Mouse (Mus musculus) myocyte (in vitro differentiated cells): Measurements from ENCODE around the gene Lpcat1. TPM values are rescaled to one million over a fixed set of nuclear protein-coding genes. Genes with fewer than 3 reads are reported as not detected.
A peak's percentile ranks its signal among the peaks of the same experiment; 100 is the strongest.

Experiments used
- H3K27me3 ChIP-seq: one replicate; pipeline ENCODE4 v1.6.1; 2011; ENCODE audit not compliant: control insufficient read depth, insufficient read depth, insufficient read length
- H3K36me3 ChIP-seq: one replicate; pipeline ENCODE4 v1.6.1; 2011; ENCODE audit not compliant: control insufficient read depth, insufficient read depth
- H3K4me2 ChIP-seq: one replicate; pipeline ENCODE4 v1.6.1; 2011; ENCODE audit warnings: low read depth, control low read depth
- H3K4me3 ChIP-seq: one replicate; pipeline ENCODE4 v1.5.1; 2011; ENCODE audit warnings: mild to moderate bottlenecking, control low read depth, moderate library complexity
- H3K79me2 ChIP-seq: one replicate; pipeline ENCODE4 v1.6.1; 2011; ENCODE audit not compliant: control insufficient read depth, insufficient read depth
- H3ac ChIP-seq: one replicate; pipeline ENCODE4 v1.6.1; 2011; ENCODE audit not compliant: control insufficient read depth, insufficient read length
- CEBPB ChIP-seq: IDR thresholded peaks from 2 replicates; pipeline ENCODE4 v1.6.1; 2011; ENCODE audit warnings: mild to moderate bottlenecking, moderate library complexity; ENCODE audit not compliant: poor library complexity, insufficient read depth, severe bottlenecking
- E2F4 ChIP-seq: IDR thresholded peaks from one replicate; pipeline ENCODE4 v1.6.1; 2011; ENCODE audit warnings: mild to moderate bottlenecking, control low read depth, moderate library complexity; ENCODE audit not compliant: insufficient read depth
- MAX ChIP-seq: IDR thresholded peaks from one replicate; pipeline ENCODE4 v1.6.1; 2011; ENCODE audit warnings: low read depth, mild to moderate bottlenecking, control low read depth
- MYOD1 ChIP-seq, 3 experiments: IDR thresholded peaks; one replicate each; pipeline ENCODE4 v1.6.1; 2011; ENCODE audit warnings: control low read depth in 2 of 3, low read depth in 2 of 3, mild to moderate bottlenecking in 2 of 3, moderate library complexity in 1 of 3; ENCODE audit not compliant: insufficient read length in 2 of 3, control insufficient read depth in 1 of 3
- MYOG ChIP-seq, 3 experiments: IDR thresholded peaks; one replicate each; pipeline ENCODE4 v1.6.1; 2011; ENCODE audit warnings: control low read depth in 2 of 3, low read depth in 2 of 3, mild to moderate bottlenecking in 2 of 3; ENCODE audit not compliant: insufficient read length in 2 of 3, control insufficient read depth in 1 of 3, insufficient read depth in 1 of 3
- POLR2A ChIP-seq: IDR thresholded peaks from one replicate; pipeline ENCODE4 v1.6.1; 2011; ENCODE audit warnings: low read depth, mild to moderate bottlenecking, control low read depth, moderate library complexity; ENCODE audit not compliant: insufficient read length
- POLR2AphosphoS2 ChIP-seq: IDR thresholded peaks from one replicate; pipeline ENCODE4 v1.6.1; 2011; ENCODE audit warnings: low read depth, control low read depth; ENCODE audit not compliant: insufficient read length
- REST ChIP-seq: IDR thresholded peaks from one replicate; pipeline ENCODE4 v1.6.1; 2011; ENCODE audit warnings: mild to moderate bottlenecking, control low read depth, moderate library complexity; ENCODE audit not compliant: insufficient read depth, insufficient read length
- SRF ChIP-seq: IDR thresholded peaks from one replicate; pipeline ENCODE4 v1.6.1; 2011; ENCODE audit warnings: low read depth; ENCODE audit not compliant: control insufficient read depth, insufficient read length
- TCF12 ChIP-seq: IDR thresholded peaks from one replicate; pipeline ENCODE4 v1.6.1; 2011; ENCODE audit warnings: mild to moderate bottlenecking, control low read depth; ENCODE audit not compliant: poor library complexity, insufficient read depth, severe bottlenecking
- TCF3 ChIP-seq: IDR thresholded peaks from one replicate; pipeline ENCODE4 v1.6.1; 2011; ENCODE audit warnings: low read depth, control low read depth; ENCODE audit not compliant: insufficient read length
- USF1 ChIP-seq: IDR thresholded peaks from one replicate; pipeline ENCODE4 v1.6.1; 2011; ENCODE audit warnings: low read depth, mild to moderate bottlenecking, control low read depth, moderate library complexity
- polyA plus RNA-seq: library from polyadenylated mRNA; unstranded; fragments of >200 nt; fragmentation: generic; extraction: Trizol; gene quantifications from one replicate; pipeline ENCODE4 v1.2.1, GENCODE M21; 2012; ENCODE audit warnings: missing spikeins

Lpcat1 gene
- polyA plus RNA-seq, 1 experiment, result 10.1 TPM

GRCm38 (mm10) chr13:73490564-73491170 is 23.7 kb downstream of the Lpcat1 start:
- TF ChIP-seq POLR2A (no peak), MYOG (IDR thresholded peaks at IDR 0.05; ENCODE audit: control insufficient read depth in 1 of 3, insufficient read depth in 1 of 3, insufficient read length in 2 of 3, low read depth in 2 of 3) (peak in 1 of 3 experiments; percentile 19), MAX (no peak)
- Histone ChIP-seq H3K4me2 (no peak overlapping the region), H3K4me3 (no peak overlapping the region), H3ac (no peak overlapping the region), H3K27me3 (no peaks in the 10 kb centered on the region), H3K79me2 (no peaks in the 10 kb centered on the region), H3K36me3 (peaks cover 9% of the 10 kb centered on the region)

- H3ac ChIP-seq, result no peak overlapping the region
- no peak overlapping the region for H3K4me3 ChIP-seq
- H3K4me2 ChIP-seq, result no peak overlapping the region
- H3K36me3 ChIP-seq, result no peaks in the 10 kb centered on the region
- no peak for TF ChIP-seq USF1
- TF ChIP-seq E2F4, result no peak
- no peak for TF ChIP-seq POLR2AphosphoS2
- no peak for TF ChIP-seq SRF
- TF ChIP-seq TCF12, result no peak
- TF ChIP-seq TCF3, result no peak
- TF ChIP-seq MYOD1 (IDR thresholded peaks at IDR 0.05; ENCODE audit: control insufficient read depth in 1 of 3, insufficient read length in 2 of 3, low read depth in 2 of 3), result no peak
- no peak for TF ChIP-seq MAX
- no peak for TF ChIP-seq POLR2A
- TF ChIP-seq CEBPB, result no peak
- no peak for TF ChIP-seq MYOG (IDR thresholded peaks at IDR 0.05; ENCODE audit: control insufficient read depth in 1 of 3, insufficient read depth in 1 of 3, insufficient read length in 2 of 3, low read depth in 2 of 3)
- TF ChIP-seq REST, result no peak
- no peaks in the 10 kb centered on the region for H3K79me2 ChIP-seq
- no peaks in the 10 kb centered on the region for H3K27me3 ChIP-seq
Observed at GRCm38 (mm10) chr13:73493183-73493582, 26.2 kb downstream of the Lpcat1 start.

GRCm38 (mm10) chr13:73494528-73494927 is 27.5 kb downstream of the Lpcat1 start:
- H3K4me2 ChIP-seq, result no peak overlapping the region
- H3K36me3 ChIP-seq, result no peaks in the 10 kb centered on the region
- TF ChIP-seq MAX (no peak), CEBPB (no peak), REST (no peak), MYOD1 (IDR thresholded peaks at IDR 0.05; ENCODE audit: control insufficient read depth in 1 of 3, insufficient read length in 2 of 3, low read depth in 2 of 3) (no peak), SRF (no peak), POLR2A (no peak), TCF3 (no peak), MYOG (IDR thresholded peaks at IDR 0.05; ENCODE audit: control insufficient read depth in 1 of 3, insufficient read depth in 1 of 3, insufficient read length in 2 of 3, low read depth in 2 of 3) (no peak), E2F4 (no peak), POLR2AphosphoS2 (no peak), TCF12 (no peak), USF1 (no peak)
- no peak overlapping the region for H3ac ChIP-seq
- no peaks in the 10 kb centered on the region for H3K79me2 ChIP-seq
- H3K27me3 ChIP-seq, result no peaks in the 10 kb centered on the region
- no peak overlapping the region for H3K4me3 ChIP-seq

GRCm38 (mm10) chr13:73496137-73496536 is 29.1 kb downstream of the Lpcat1 start:
- no peak overlapping the region for H3K4me2 ChIP-seq
- no peak overlapping the region for H3K4me3 ChIP-seq
- no peaks in the 10 kb centered on the region for H3K36me3 ChIP-seq
- no peaks in the 10 kb centered on the region for H3K27me3 ChIP-seq
- TF ChIP-seq MYOD1 (IDR thresholded peaks at IDR 0.05; ENCODE audit: control insufficient read depth in 1 of 3, insufficient read length in 2 of 3, low read depth in 2 of 3), result no peak
- no peaks in the 10 kb centered on the region for H3K79me2 ChIP-seq
- no peak overlapping the region for H3ac ChIP-seq

GRCm38 (mm10) chr13:73499893-73500604 is 33.1 kb downstream of the Lpcat1 start:
- Histone ChIP-seq H3K36me3 (no peaks in the 10 kb centered on the region), H3K27me3 (no peaks in the 10 kb centered on the region), H3K4me2 (no peak overlapping the region), H3K4me3 (no peak overlapping the region), H3K79me2 (no peaks in the 10 kb centered on the region), H3ac (no peak overlapping the region)
- no peak for TF ChIP-seq CEBPB
- TF ChIP-seq MAX, result no peak
- TF ChIP-seq REST, result no peak
- no peak for TF ChIP-seq SRF
- no peak for TF ChIP-seq MYOG (IDR thresholded peaks at IDR 0.05; ENCODE audit: control insufficient read depth in 1 of 3, insufficient read depth in 1 of 3, insufficient read length in 2 of 3, low read depth in 2 of 3)
- no peak for TF ChIP-seq TCF3
- no peak for TF ChIP-seq MYOD1 (IDR thresholded peaks at IDR 0.05; ENCODE audit: control insufficient read depth in 1 of 3, insufficient read length in 2 of 3, low read depth in 2 of 3)
- TF ChIP-seq E2F4, result no peak
- no peak for TF ChIP-seq TCF12
